Mouse (Mus musculus): ENCODE data around the gene Sh3glb2.

DNA sequence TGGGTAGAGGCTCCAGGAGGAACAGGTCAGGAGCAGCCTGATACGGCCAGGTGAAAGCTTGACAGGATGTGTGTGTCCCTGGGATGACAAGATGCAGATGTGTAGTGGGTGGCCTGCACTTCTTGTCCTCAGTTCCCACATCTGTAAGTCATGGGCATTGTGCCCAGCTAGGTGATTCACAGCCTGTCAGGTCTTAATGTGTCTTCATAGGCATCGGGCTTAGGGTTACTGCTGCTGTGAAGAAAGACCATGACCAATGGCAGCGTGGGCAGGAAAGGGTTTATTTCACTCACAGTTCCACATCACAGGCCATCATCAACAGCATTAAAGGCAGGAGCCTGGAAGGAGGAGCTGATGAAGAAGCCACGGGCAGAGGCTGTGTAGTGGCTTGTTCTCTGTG lies 26.5 kb upstream of the Sh3glb2 start:
- TF ChIP-seq CTCF (IDR thresholded peaks at IDR 0.05; ENCODE audit: extremely low read depth, insufficient read depth, insufficient read length, insufficient replicate concordance) (no peak), POLR2A (IDR thresholded peaks at IDR 0.05; ENCODE audit: low read depth, low read length) (no peak)

All from spleen, adult 2 months (tissue).